8 mouse cellular contexts compared by ENCODE assay signal in genomic region chr7:24315726-24316566, GRCm38 (mm10). TPM values are rescaled to one million over a fixed set of nuclear protein-coding genes. Genes with fewer than 3 reads are reported as not detected.
DNase-seq lines count a peak whose midpoint lies in the region; ATAC-seq and TF ChIP-seq lines count a peak whose summit lies in the region.

No protein-coding gene starts in this region.

- H3K4me1 ChIP-seq in lung, postnatal 0 days (ENCODE audit: insufficient read depth, low read depth, low read length), result peaks cover 4% of the 10 kb centered on the region; the same call in 1 of the 2 replicates
- peaks cover 5% of the 10 kb centered on the region; the same call in 1 of the 2 replicates for H3K4me1 ChIP-seq in hindbrain, postnatal 0 days (ENCODE audit: insufficient read depth, low read length)
- peaks cover 14% of the 10 kb centered on the region for H3K4me1 ChIP-seq in liver, embryonic 15.5 days (replicated peaks)

- no peaks in the 10 kb centered on the region for H3K9me3 ChIP-seq in lung, postnatal 0 days (ENCODE audit: low read length)
- no peaks in the 10 kb centered on the region for H3K9me3 ChIP-seq in hindbrain, postnatal 0 days (ENCODE audit: low read length)
- H3K9me3 ChIP-seq in liver, embryonic 15.5 days (replicated peaks), result no peaks in the 10 kb centered on the region

- no peaks in the 10 kb centered on the region for H3K27me3 ChIP-seq in lung, postnatal 0 days (replicated peaks; ENCODE audit: insufficient read depth, low read length)
- no peaks in the 10 kb centered on the region for H3K27me3 ChIP-seq in hindbrain, postnatal 0 days (ENCODE audit: insufficient read depth, low read length)
- H3K27me3 ChIP-seq in liver, embryonic 15.5 days, result no peaks in the 10 kb centered on the region

- H3K4me3 ChIP-seq in lung, postnatal 0 days (ENCODE audit: low read depth, low read length), result peak overlapping the region; percentile 62
- H3K4me3 ChIP-seq in hindbrain, postnatal 0 days (ENCODE audit: low read length), result peak overlapping the region; percentile 48
- peak overlapping the region; percentile 71 for H3K4me3 ChIP-seq in liver, embryonic 15.5 days (replicated peaks)

- peak overlapping the region; percentile 56 for H3K9ac ChIP-seq in lung, postnatal 0 days (replicated peaks; ENCODE audit: low read depth)
- peak overlapping the region; percentile 65 for H3K9ac ChIP-seq in hindbrain, postnatal 0 days (replicated peaks; ENCODE audit: low read length)
- H3K9ac ChIP-seq in liver, embryonic 15.5 days, result peak overlapping the region; percentile 62

- TF ChIP-seq CTCF in lung, postnatal 0 days (IDR thresholded peaks at IDR 0.05), result no peak
- TF ChIP-seq CTCF in hindbrain, postnatal 0 days (IDR thresholded peaks at IDR 0.05; ENCODE audit: low read depth), result no peak

- peak overlapping the region; percentile 82 for H3K4me2 ChIP-seq in lung, postnatal 0 days (replicated peaks; ENCODE audit: low read depth, low read length)
- H3K4me2 ChIP-seq in hindbrain, postnatal 0 days (ENCODE audit: low read depth, low read length), result peak overlapping the region; percentile 78
- peak overlapping the region; percentile 88 for H3K4me2 ChIP-seq in liver, embryonic 15.5 days

- DNase-seq in lung, postnatal 0 days (ENCODE audit: low spot score), result no peak
- no peak for DNase-seq in lung, postnatal 4 days
- no peak for DNase-seq in hindbrain, postnatal 0 days (ENCODE audit: low spot score)
- no peak for DNase-seq in urinary bladder, postnatal 25 days (ENCODE audit: low spot score)
- no peak for DNase-seq in ovary, postnatal 14 days (ENCODE audit: low spot score)
- no peak for DNase-seq in layer of hippocampus, postnatal 10 days (ENCODE audit: low spot score in 2 of 2)

- no peak for ATAC-seq in lung, postnatal 0 days
- ATAC-seq in common myeloid progenitor, adult 5-6 weeks (replicated peaks; ENCODE audit: low read depth, poor library complexity, severe bottlenecking), result peak; percentile 42
- ATAC-seq in hindbrain, postnatal 0 days, result no peak
- peak; percentile 59; the same call in 1 of the 2 replicates for ATAC-seq in liver, embryonic 15.5 days (ENCODE audit: insufficient read depth)

- no peak for TF ChIP-seq EP300 in lung, postnatal 0 days (IDR thresholded peaks at IDR 0.05)

- 25% methylated on average over 29 of the region's 29 CpGs for WGBS in lung, postnatal 0 days
- WGBS in hindbrain, postnatal 0 days, result 25% methylated on average over 29 of the region's 29 CpGs
- WGBS in liver, embryonic 15.5 days (ENCODE audit: insufficient replicate concordance), result 25% methylated on average over 29 of the region's 29 CpGs

- no peak overlapping the region for H3K27ac ChIP-seq in lung, postnatal 0 days (ENCODE audit: low read length)
- H3K27ac ChIP-seq in hindbrain, postnatal 0 days, result peak overlapping the region; percentile 78
- H3K27ac ChIP-seq in liver, embryonic 15.5 days (replicated peaks), result 0 out of 2 replicates have a peak overlapping the region, but pooled peaks have one; percentile 34

- H3K36me3 ChIP-seq in lung, postnatal 0 days (ENCODE audit: insufficient read depth, low read length), result no peaks in the 10 kb centered on the region
- H3K36me3 ChIP-seq in hindbrain, postnatal 0 days (ENCODE audit: insufficient read depth, low read length), result peaks cover 12% of the 10 kb centered on the region
- 0 out of 2 replicates have a peak, but pooled peaks cover 4% of the 10 kb centered on the region for H3K36me3 ChIP-seq in liver, embryonic 15.5 days (replicated peaks)

RNA-seq across cellular contexts. Expression of gene Zfp94, which starts 0.5 kb away (rescaled TPM):
- polyA plus RNA-seq in lung, postnatal 0 days (2015; fragmentation: Nextera tagmentation; extraction: Ambion mirVana), result 5.2 and 5.7 TPM in 2 replicates
- total RNA-seq in common myeloid progenitor, adult 5-6 weeks (2017), result 2.4 and 6.5 TPM in 2 replicates
- 9.6 and 12.0 TPM in 2 replicates for total RNA-seq in hindbrain, postnatal 0 days (2014; rRNA removed)
- polyA plus RNA-seq in hindbrain, postnatal 0 days (2015; fragmentation: Nextera tagmentation; extraction: Ambion mirVana), result 17.3 and 21.6 TPM in 2 replicates
- 1.7 TPM in 2 replicates for polyA plus RNA-seq in liver, embryonic 15.5 days (2015; fragmentation: Nextera tagmentation; extraction: Ambion mirVana)
- 10 to 100 TPM; 13.0 to 15.1 TPM for total RNA-seq in layer of hippocampus, postnatal 10 days (2021)

RNA-seq across cellular contexts. Expression of gene Zfp61, which starts 14.9 kb away (rescaled TPM):
- polyA plus RNA-seq in lung, postnatal 0 days (2015; fragmentation: Nextera tagmentation; extraction: Ambion mirVana), result 15.7 and 16.7 TPM in 2 replicates
- total RNA-seq in common myeloid progenitor, adult 5-6 weeks (2017), result 15.7 and 21.4 TPM in 2 replicates
- 20.1 and 23.5 TPM in 2 replicates for total RNA-seq in hindbrain, postnatal 0 days (2014; rRNA removed)
- polyA plus RNA-seq in hindbrain, postnatal 0 days (2015; fragmentation: Nextera tagmentation; extraction: Ambion mirVana), result 26.1 and 31.6 TPM in 2 replicates
- polyA plus RNA-seq in liver, embryonic 15.5 days (2015; fragmentation: Nextera tagmentation; extraction: Ambion mirVana), result 2.1 and 2.6 TPM in 2 replicates
- 10 to 100 TPM; 25.1 to 26.7 TPM for total RNA-seq in layer of hippocampus, postnatal 10 days (2021)

RNA-seq across cellular contexts. Expression of gene Tescl, which starts 17.8 kb away (rescaled TPM):
- 0.27 TPM in 2 replicates for polyA plus RNA-seq in lung, postnatal 0 days (2015; fragmentation: Nextera tagmentation; extraction: Ambion mirVana)
- not detected in 2 replicates for total RNA-seq in common myeloid progenitor, adult 5-6 weeks (2017)
- not detected in 2 replicates for total RNA-seq in hindbrain, postnatal 0 days (2014; rRNA removed)
- polyA plus RNA-seq in hindbrain, postnatal 0 days (2015; fragmentation: Nextera tagmentation; extraction: Ambion mirVana), result 0.46 TPM in 1 of 2 replicates, not detected in the other
- not detected in 2 replicates for polyA plus RNA-seq in liver, embryonic 15.5 days (2015; fragmentation: Nextera tagmentation; extraction: Ambion mirVana)
- not detected for total RNA-seq in layer of hippocampus, postnatal 10 days (2021)

RNA-seq across cellular contexts. Expression of gene Lypd5, which starts 33.0 kb away (rescaled TPM):
- not detected in 2 replicates for polyA plus RNA-seq in lung, postnatal 0 days (2015; fragmentation: Nextera tagmentation; extraction: Ambion mirVana)
- total RNA-seq in common myeloid progenitor, adult 5-6 weeks (2017), result not detected in 2 replicates
- total RNA-seq in hindbrain, postnatal 0 days (2014; rRNA removed), result not detected in 2 replicates
- polyA plus RNA-seq in hindbrain, postnatal 0 days (2015; fragmentation: Nextera tagmentation; extraction: Ambion mirVana), result 0.13 TPM in 1 of 2 replicates, not detected in the other
- not detected in 2 replicates for polyA plus RNA-seq in liver, embryonic 15.5 days (2015; fragmentation: Nextera tagmentation; extraction: Ambion mirVana)
- total RNA-seq in layer of hippocampus, postnatal 10 days (2021), result not detected

RNA-seq across cellular contexts. Expression of gene Zfp93, which starts 45.7 kb away (rescaled TPM):
- polyA plus RNA-seq in lung, postnatal 0 days (2015; fragmentation: Nextera tagmentation; extraction: Ambion mirVana), result 4.4 and 5.3 TPM in 2 replicates
- 1.6 and 4.9 TPM in 2 replicates for total RNA-seq in common myeloid progenitor, adult 5-6 weeks (2017)
- 5.4 and 6.9 TPM in 2 replicates for total RNA-seq in hindbrain, postnatal 0 days (2014; rRNA removed)
- polyA plus RNA-seq in hindbrain, postnatal 0 days (2015; fragmentation: Nextera tagmentation; extraction: Ambion mirVana), result 2.2 and 3.1 TPM in 2 replicates
- polyA plus RNA-seq in liver, embryonic 15.5 days (2015; fragmentation: Nextera tagmentation; extraction: Ambion mirVana), result 0.88 and 0.93 TPM in 2 replicates
- total RNA-seq in layer of hippocampus, postnatal 10 days (2021), result 10 to 100 TPM; 11.0 to 13.1 TPM

Comparison
In these comparisons a context has a peak if more than half of its experiments do, and no peak if none do; other contexts are left out.
1. ATAC-seq: peak in common myeloid progenitor, adult 5-6 weeks (single experiment) and liver, embryonic 15.5 days (single experiment); none in lung, postnatal 0 days (single experiment) and hindbrain, postnatal 0 days (single experiment).
2. Peak in every context shown above with its lines, with median percentiles within 50 percentile points of each other: H3K4me2 ChIP-seq, H3K4me3 ChIP-seq and H3K9ac ChIP-seq.